Mouse (Mus musculus) urinary bladder, postnatal 4 days (tissue): ENCODE measurements around the gene Pigf.

Experiments
- DNase-seq, 2 experiments: peaks; one replicate each; pipeline ENCODE4 v3.0.0; 2021 to 2022; ENCODE audit warnings: low spot score in 2 of 2

Pigf gene

GRCm38 (mm10) chr17:86968581-86968980, 56.6 kb downstream of the Pigf start:
- no peak for DNase-seq

- no peak for DNase-seq
Measured at GRCm38 (mm10) chr17:86967536-86968525, 57.4 kb downstream of the Pigf start.

- no peak for DNase-seq
Measured at GRCm38 (mm10) chr17:86967048-86967447, 58.2 kb downstream of the Pigf start.

GRCm38 (mm10) chr17:86966040-86966439, 59.2 kb downstream of the Pigf start:
- DNase-seq = no peak

- no peak for DNase-seq
Measured at GRCm38 (mm10) chr17:86965121-86965520, 60.1 kb downstream of the Pigf start.

GRCm38 (mm10) chr17:86964502-86964901, 60.7 kb downstream of the Pigf start:
- DNase-seq = peak; percentile 74 to 80

GRCm38 (mm10) chr17:86964041-86964440, 61.2 kb downstream of the Pigf start:
- DNase-seq = no peak

GRCm38 (mm10) chr17:86963586-86963902, 61.7 kb downstream of the Pigf start:
- no peak for DNase-seq

- peak; percentile 88 to 89 for DNase-seq
Measured at GRCm38 (mm10) chr17:86962894-86963585, 62.2 kb downstream of the Pigf start, which contains the start of gene Rhoq. Gene Rhoq, plus strand, starts transcription at chr17:86963082.

- peak; percentile 81 to 86 for DNase-seq
Measured at GRCm38 (mm10) chr17:86962297-86962893, 62.8 kb downstream of the Pigf start.

- DNase-seq = no peak
Measured at GRCm38 (mm10) chr17:86961301-86961841, 63.8 kb downstream of the Pigf start.

- DNase-seq = no peak
Measured at GRCm38 (mm10) chr17:86957968-86958367, 67.2 kb downstream of the Pigf start.

GRCm38 (mm10) chr17:86957239-86957638, 68.0 kb downstream of the Pigf start:
- DNase-seq = no peak

- DNase-seq = no peak
Measured at GRCm38 (mm10) chr17:86948801-86949200, 76.4 kb downstream of the Pigf start.

- no peak for DNase-seq
Measured at GRCm38 (mm10) chr17:86947840-86948796, 77.1 kb downstream of the Pigf start, which contains the start of gene Atp6v1e2. Gene Atp6v1e2, minus strand, starts transcription at chr17:86947897.
